Mouse (Mus musculus) MEL (cell line): ENCODE results near the gene Pip5kl1. TPM values are rescaled to one million over a fixed set of nuclear protein-coding genes. Genes with fewer than 3 reads are reported as not detected.

ENCODE experiments used
- DNase-seq: peaks from one replicate; pipeline ENCODE4 v3.0.0; 2011; ENCODE audit warnings: low read depth, low spot score
- H3K27ac ChIP-seq: 2 replicates; pipeline ENCODE4 v1.5.1; 2012; ENCODE audit warnings: low read depth, mild to moderate bottlenecking, control low read depth, low read length, moderate library complexity; ENCODE audit not compliant: control insufficient read depth
- H3K27me3 ChIP-seq, 2 experiments: fragments of 150-350 bp in 1 of 2; sonication (generic) in 1 of 2; 2 replicates each; pipeline ENCODE4 v1.6.1; 2012; ENCODE audit warnings: low read length in 2 of 2, mild to moderate bottlenecking in 2 of 2, improper control_type of control experiment in 1 of 2, moderate library complexity in 1 of 2; ENCODE audit not compliant: insufficient read depth in 2 of 2, control insufficient read depth in 1 of 2
- H3K36me3 ChIP-seq, 2 experiments: 2 replicates each; pipeline ENCODE4 v1.6.1; 2012 to 2014; ENCODE audit warnings: low read length in 2 of 2, improper control_type of control experiment in 1 of 2, inconsistent platforms in 1 of 2, mild to moderate bottlenecking in 1 of 2; ENCODE audit not compliant: insufficient read depth in 2 of 2, control insufficient read depth in 1 of 2
- H3K4me1 ChIP-seq, 2 experiments: fragments of 150-350 bp in 1 of 2; sonication (generic) in 1 of 2; 2 replicates each; pipeline ENCODE4 v1.6.1; 2012; ENCODE audit warnings: low read length in 2 of 2, improper control_type of control experiment in 1 of 2, mild to moderate bottlenecking in 1 of 2; ENCODE audit not compliant: insufficient read depth in 2 of 2, control insufficient read depth in 1 of 2
- H3K4me3 ChIP-seq, 2 experiments: fragments of 150-350 bp in 1 of 2; sonication (generic) in 1 of 2; 2 replicates each; pipeline ENCODE4 v1.5.1; 2012; ENCODE audit warnings: low read depth in 2 of 2, low read length in 2 of 2, mild to moderate bottlenecking in 2 of 2, moderate library complexity in 2 of 2, control low read depth in 1 of 2, improper control_type of control experiment in 1 of 2; ENCODE audit not compliant: control insufficient read depth in 1 of 2, insufficient read depth in 1 of 2
- H3K79me2 ChIP-seq: 2 replicates; pipeline ENCODE4 v1.6.1; 2012; ENCODE audit warnings: mild to moderate bottlenecking, low read length, moderate library complexity; ENCODE audit not compliant: control insufficient read depth, poor library complexity, insufficient read depth
- H3K9ac ChIP-seq: 2 replicates; pipeline ENCODE4 v1.6.1; 2012; ENCODE audit warnings: low read depth, mild to moderate bottlenecking, control low read depth, low read length, moderate library complexity; ENCODE audit not compliant: control insufficient read depth, poor library complexity, severe bottlenecking
- H3K9me3 ChIP-seq: fragments of 150-350 bp; sonication (generic); replicated peaks from 2 replicates; pipeline ENCODE4 v1.6.1; 2012; ENCODE audit warnings: mild to moderate bottlenecking, low read length, improper control_type of control experiment, moderate library complexity; ENCODE audit not compliant: insufficient read depth
- BHLHE40 ChIP-seq: IDR thresholded peaks from 2 replicates; pipeline ENCODE4 v1.6.1; 2012; ENCODE audit warnings: low read depth, mild to moderate bottlenecking, inconsistent platforms, low read length, improper control_type of control experiment, borderline replicate concordance
- CHD1 ChIP-seq: IDR thresholded peaks from 2 replicates; pipeline ENCODE4 v1.6.1; 2012; ENCODE audit warnings: low read depth, mild to moderate bottlenecking, inconsistent platforms, low read length, improper control_type of control experiment
- ETS1 ChIP-seq: IDR thresholded peaks from 2 replicates; pipeline ENCODE4 v1.6.1; 2012; ENCODE audit warnings: low read depth, mild to moderate bottlenecking, inconsistent platforms, low read length, improper control_type of control experiment, moderate library complexity
- HCFC1 ChIP-seq: IDR thresholded peaks from 2 replicates; pipeline ENCODE4 v1.6.1; 2012; ENCODE audit warnings: low read depth, mild to moderate bottlenecking, inconsistent platforms, low read length, improper control_type of control experiment, moderate library complexity
- KAT2A ChIP-seq: conservative IDR thresholded peaks from 2 replicates; pipeline ENCODE4 v1.6.1; 2012; ENCODE audit warnings: low read depth, low read length, improper control_type of control experiment, inconsistent platforms
- MAX ChIP-seq: IDR thresholded peaks from 2 replicates; pipeline ENCODE4 v1.6.1; 2011; ENCODE audit warnings: low read length, improper control_type of control experiment
- MAZ ChIP-seq: IDR thresholded peaks from 2 replicates; pipeline ENCODE4 v1.6.1; 2012; ENCODE audit warnings: low read depth, mild to moderate bottlenecking, inconsistent platforms, low read length, improper control_type of control experiment
- MYB ChIP-seq: IDR thresholded peaks from 2 replicates; pipeline ENCODE4 v1.6.1; 2011; ENCODE audit warnings: mild to moderate bottlenecking, low read depth, low read length, improper control_type of control experiment
- NELFE ChIP-seq: IDR thresholded peaks from 2 replicates; pipeline ENCODE4 v1.6.1; 2011; ENCODE audit warnings: low read depth, low read length, improper control_type of control experiment
- NRF1 ChIP-seq: IDR thresholded peaks from 2 replicates; pipeline ENCODE4 v1.6.1; 2014; ENCODE audit warnings: low read depth, mild to moderate bottlenecking, inconsistent platforms, low read length, improper control_type of control experiment, moderate library complexity; ENCODE audit not compliant: poor library complexity, insufficient read depth, severe bottlenecking
- POLR2A ChIP-seq, 2 experiments: IDR thresholded peaks; 2 replicates each; pipeline ENCODE4 v1.6.1; 2011 to 2012; ENCODE audit warnings: low read length in 2 of 2, mild to moderate bottlenecking in 2 of 2, control low read depth in 1 of 2, improper control_type of control experiment in 1 of 2, low read depth in 1 of 2, moderate library complexity in 1 of 2; ENCODE audit not compliant: control insufficient read depth in 1 of 2, insufficient read depth in 1 of 2, poor library complexity in 1 of 2
- POLR2AphosphoS2 ChIP-seq: IDR thresholded peaks from 2 replicates; pipeline ENCODE4 v1.6.1; 2011; ENCODE audit warnings: low read length, improper control_type of control experiment
- SIN3A ChIP-seq: IDR thresholded peaks from 2 replicates; pipeline ENCODE4 v1.6.1; 2012; ENCODE audit warnings: low read length, improper control_type of control experiment, inconsistent platforms
- TBP ChIP-seq: IDR thresholded peaks from 2 replicates; pipeline ENCODE4 v1.8.0; 2011; ENCODE audit warnings: low read depth, low read length, improper control_type of control experiment
- TCF12 ChIP-seq: IDR thresholded peaks from 2 replicates; pipeline ENCODE4 v1.6.1; 2014; ENCODE audit warnings: low read depth, mild to moderate bottlenecking, inconsistent platforms, low read length, improper control_type of control experiment, moderate library complexity
- UBTF ChIP-seq: IDR thresholded peaks from 2 replicates; pipeline ENCODE4 v1.6.1; 2012; ENCODE audit warnings: low read depth, mild to moderate bottlenecking, inconsistent platforms, low read length, improper control_type of control experiment, moderate library complexity, borderline replicate concordance; ENCODE audit not compliant: insufficient read depth
- ZMIZ1 ChIP-seq: IDR thresholded peaks from 2 replicates; pipeline ENCODE4 v1.6.1; 2012; ENCODE audit warnings: low read depth, mild to moderate bottlenecking, inconsistent platforms, low read length, improper control_type of control experiment, moderate library complexity
- polyA plus RNA-seq, 2 experiments: library from polyadenylated mRNA; stranded (reverse) in 1 of 2; unstranded in 1 of 2; fragments of >175 nt in 1 of 2; fragments of >200 nt in 1 of 2; gene quantifications; 2 replicates each; pipeline versions ENCODE4 v1.2.1 to v1.2.4; 2012; ENCODE audit warnings: low replicate concordance in 2 of 2, low read depth in 1 of 2; ENCODE audit not compliant: insufficient read length in 2 of 2, insufficient read depth in 1 of 2, missing spikeins in 1 of 2
- total RNA-seq: library from RNA; depleted of rRNA; stranded (reverse); fragments of 300-350 nt; gene quantifications from 2 replicates; pipeline ENCODE4 v1.2.3, GENCODE M21; 2012

The Pip5kl1 gene
- total and polyA plus RNA-seq, 3 experiments: 0.22 to 0.58 TPM; not detected in 1

DNA sequence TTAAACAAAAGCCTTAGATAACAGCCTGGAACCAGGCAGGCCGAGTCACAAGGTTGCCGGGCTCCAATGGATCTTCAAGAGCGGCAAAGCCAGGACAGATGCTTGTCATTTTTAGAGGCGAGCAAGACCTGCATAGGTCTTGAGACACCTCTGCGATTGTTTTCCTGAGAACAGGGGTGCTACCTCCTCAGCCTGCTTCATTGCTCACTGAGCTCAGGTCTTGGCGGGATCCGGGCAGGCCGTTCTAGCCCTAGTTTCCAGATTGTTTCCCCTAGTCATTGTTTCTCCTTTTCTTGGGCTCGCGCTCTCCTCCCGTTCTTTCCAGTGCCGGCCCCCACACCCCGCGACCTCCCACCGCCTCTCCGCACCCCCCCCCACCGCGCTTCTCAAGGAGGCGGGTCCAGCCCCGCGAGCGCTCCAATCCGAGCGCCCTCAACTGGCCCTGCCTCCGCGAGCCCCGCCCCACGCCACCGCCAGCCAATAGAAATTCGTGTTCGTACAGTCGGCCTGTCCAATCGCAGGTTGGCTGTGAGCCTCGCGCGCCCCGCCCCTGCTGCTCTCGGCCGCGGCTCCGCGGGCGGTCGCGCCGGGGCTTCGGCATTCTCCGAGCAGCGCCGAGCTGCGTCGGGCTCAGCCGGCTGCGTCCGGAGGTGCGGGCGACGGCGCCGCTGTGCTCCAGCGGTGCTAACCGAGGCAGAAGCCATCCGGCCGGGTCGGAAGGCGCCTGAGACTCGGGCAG is 39.7 kb upstream of the Pip5kl1 start, which contains the start of gene Fam102a:
Gene Fam102a (plus strand): TSS at position 600 of the 739 bp plus-strand sequence.
- peaks cover 10 to 25% of the 10 kb centered on the region in 2 experiments for H3K4me1 ChIP-seq
- peak; percentile 97 for DNase-seq
- H3K9me3 ChIP-seq: no peaks in the 10 kb centered on the region
- H3K36me3 ChIP-seq: peaks cover 0 to 15% of the 10 kb centered on the region in 2 experiments; a peak in 2 of 4 replicates
- TF ChIP-seq POLR2AphosphoS2 (no peak), ETS1 (no peak), TBP (no peak), MYB (no peak), NELFE (peak; percentile 59), HCFC1 (peak; percentile 47), MAZ (peak; percentile 86), BHLHE40 (no peak), SIN3A (peak; percentile 57; the same call in 1 of the 2 replicates), TCF12 (peak; percentile 25; the same call in 1 of the 2 replicates), ZMIZ1 (peak; percentile 58; the same call in 1 of the 2 replicates), POLR2A (IDR thresholded peaks at IDR 0.05; ENCODE audit: control insufficient read depth in 1 of 2, insufficient read depth in 1 of 2, low read depth in 1 of 2, low read length in 2 of 2, poor library complexity in 1 of 2) (peak; percentile 49 to 57; a peak in 2 of 4 replicates), UBTF (peak; percentile 92), KAT2A (no peak), MAX (no peak)
- peak within 1 kb of the TSS; percentile 72 for H3K9ac ChIP-seq
- H3K27ac ChIP-seq: peak within 1 kb of the TSS; percentile 56
- no peaks in the 10 kb centered on the region for H3K27me3 ChIP-seq
- no peaks in the 10 kb centered on the region; the same call in 1 of the 2 replicates for H3K79me2 ChIP-seq
- H3K4me3 ChIP-seq: peak within 1 kb of the TSS; percentile 79 to 98

DNA sequence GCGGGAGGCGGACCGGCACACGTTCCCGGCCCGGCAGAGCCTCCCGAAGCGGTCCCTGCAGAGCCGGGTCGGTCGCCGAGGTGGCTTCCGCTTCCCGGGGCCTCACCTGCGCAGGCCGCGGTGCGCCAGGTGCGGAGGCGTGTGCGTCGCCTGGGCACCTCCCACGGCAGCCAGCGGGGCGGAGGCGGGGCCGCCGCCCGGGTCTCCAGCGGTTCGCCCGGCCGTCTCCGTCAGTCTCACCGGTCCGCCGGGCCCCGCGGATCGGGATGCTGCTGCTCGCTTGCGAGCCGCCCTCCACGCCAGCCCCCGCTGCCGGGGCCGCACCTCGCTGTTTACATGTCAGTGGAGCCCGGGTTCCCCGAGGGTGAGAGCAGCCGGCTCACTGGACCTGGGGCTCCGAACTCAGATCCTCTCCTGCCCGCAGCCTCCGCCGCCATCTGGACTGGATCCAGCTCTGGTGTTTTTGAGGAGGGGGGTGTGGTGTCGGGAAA is 39.1 kb upstream of the Pip5kl1 start:
- H3K9me3 ChIP-seq: no peaks in the 10 kb centered on the region
- peaks cover 10 to 25% of the 10 kb centered on the region in 2 experiments for H3K4me1 ChIP-seq
- H3K9ac ChIP-seq: peak overlapping the region; percentile 72
- no peaks in the 10 kb centered on the region; the same call in 1 of the 2 replicates for H3K79me2 ChIP-seq
- peaks cover 0 to 15% of the 10 kb centered on the region in 2 experiments; a peak in 2 of 4 replicates for H3K36me3 ChIP-seq
- no peak for DNase-seq
- TF ChIP-seq NRF1: peak; percentile 58
- TF ChIP-seq TBP: no peak
- TF ChIP-seq MAX: 0 out of 2 replicates have a peak, but pooled peaks have one; percentile 3
- peak; percentile 69; the same call in 1 of the 2 replicates for TF ChIP-seq CHD1
- no peak overlapping the region for H3K27ac ChIP-seq
- H3K4me3 ChIP-seq: peak overlapping the region; percentile 68 to 95
- H3K27me3 ChIP-seq: no peaks in the 10 kb centered on the region
